10 mouse cellular contexts compared by ENCODE assay signal in the genomic region with DNA sequence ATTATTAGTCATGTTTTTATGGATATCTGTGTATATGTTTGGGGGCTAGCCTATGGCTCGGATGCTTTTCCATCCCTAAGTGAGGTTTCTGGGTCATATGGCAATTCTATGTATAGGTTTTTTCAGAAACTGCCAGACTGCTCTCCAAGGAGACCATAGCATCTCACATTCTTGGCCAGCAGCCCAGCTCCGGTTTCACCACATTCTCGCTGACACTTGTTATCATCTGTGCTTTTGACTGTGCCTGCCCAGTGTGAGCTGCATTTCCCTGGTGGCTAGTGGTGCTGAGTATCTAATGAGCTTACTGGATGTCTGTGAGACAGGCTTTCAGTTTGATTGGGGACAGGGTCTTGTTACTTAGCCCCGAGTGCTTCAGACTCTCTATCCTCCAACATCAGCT. TPM values are rescaled to one million over a fixed set of nuclear protein-coding genes. Genes with fewer than 3 reads are reported as not detected.
A peak's percentile ranks its signal among the peaks of the same experiment; 100 is the strongest.
DNase-seq lines count a peak whose midpoint lies in the region; ATAC-seq and TF ChIP-seq lines count a peak whose summit lies in the region.
"Had no signal": no experiment of that assay in that cellular context is flagged by ENCODE, and none has a peak within 500 bp of the region (broad histone marks: within the 10 kb centered on the region; RNA-seq: fewer than 3 reads in every experiment).

No protein-coding gene starts in this region.

- DNase-seq in cerebellum, postnatal 4 days (ENCODE audit: low spot score in 2 of 2): no peak
- peak; percentile 78 for DNase-seq in MEL (ENCODE audit: low read depth, low spot score)
- peak; percentile 63 to 70 for DNase-seq in left cerebral cortex, postnatal 14 days (ENCODE audit: low spot score in 2 of 2)
- DNase-seq in kidney, postnatal 4 days: no peak
- no peak for DNase-seq in hindbrain, embryonic 10.5 days (ENCODE audit: low spot score)
- DNase-seq in testis, postnatal 14 days (ENCODE audit: low spot score): no peak
- DNase-seq: liver had no signal

- intact Hi-C loops in left cerebral cortex, postnatal 14 days (cut with DNase I): no loop called here

- 68% methylated on average over 4 of the region's 4 CpGs for WGBS in hindbrain, embryonic 10.5 days

- no peak overlapping the region for H3K9ac ChIP-seq in MEL (ENCODE audit: control insufficient read depth, low read depth, low read length, poor library complexity, severe bottlenecking)

- H3K4me1 ChIP-seq in MEL (ENCODE audit: control insufficient read depth in 1 of 2, insufficient read depth in 2 of 2, low read length in 2 of 2): peaks cover 0 to 24% of the 10 kb centered on the region in 2 experiments; a peak in 2 of 4 replicates
- peaks cover 7% of the 10 kb centered on the region; the same call in 1 of the 2 replicates for H3K4me1 ChIP-seq in hindbrain, embryonic 10.5 days (replicated peaks)

- H3K79me2 ChIP-seq in MEL (ENCODE audit: control insufficient read depth, insufficient read depth, low read length, poor library complexity): no peaks in the 10 kb centered on the region

- no peak for TF ChIP-seq RAD21 in MEL (IDR thresholded peaks at IDR 0.05; ENCODE audit: low read depth, low read length)

- TF ChIP-seq EP300 in MEL (IDR thresholded peaks at IDR 0.05; ENCODE audit: low read depth in 1 of 2, low read length in 2 of 2): no peak

- TF ChIP-seq CTCF in MEL (IDR thresholded peaks at IDR 0.05 in 2 of 3, conservative IDR thresholded peaks at IDR 0.05 in 1 of 3; ENCODE audit: control insufficient read depth in 1 of 3, insufficient read depth in 1 of 3, low read depth in 2 of 3, low read length in 3 of 3, poor library complexity in 1 of 3, severe bottlenecking in 1 of 3): no peak

- no peak overlapping the region for H3K4me3 ChIP-seq in MEL (ENCODE audit: control insufficient read depth in 1 of 2, insufficient read depth in 1 of 2, low read depth in 2 of 2, low read length in 2 of 2)
- no peak overlapping the region for H3K4me3 ChIP-seq in hindbrain, embryonic 10.5 days
- H3K4me3 ChIP-seq: erythroblast, embryonic 14.5 days had no signal

- H3K9me3 ChIP-seq in MEL (replicated peaks; ENCODE audit: insufficient read depth, low read length): no peaks in the 10 kb centered on the region
- no peaks in the 10 kb centered on the region for H3K9me3 ChIP-seq in hindbrain, embryonic 10.5 days

- ATAC-seq in cerebellum, adult (ENCODE audit: insufficient number of reproducible peaks, low FRiP score, low TSS enrichment): 0 out of 2 replicates have a peak, but pooled peaks have one; percentile 33
- ATAC-seq in common myeloid progenitor, adult 5-6 weeks (replicated peaks; ENCODE audit: low read depth, poor library complexity, severe bottlenecking): 0 out of 2 replicates have a peak, but pooled peaks have one; percentile 36

- H3K27me3 ChIP-seq in MEL (ENCODE audit: control insufficient read depth in 1 of 2, insufficient read depth in 2 of 2, low read length in 2 of 2): no peaks in the 10 kb centered on the region
- no peaks in the 10 kb centered on the region for H3K27me3 ChIP-seq in hindbrain, embryonic 10.5 days (ENCODE audit: insufficient read depth, poor library complexity, severe bottlenecking)

- no peak overlapping the region for H3K27ac ChIP-seq in MEL (ENCODE audit: control insufficient read depth, low read depth, low read length)
- no peak overlapping the region for H3K27ac ChIP-seq in hindbrain, embryonic 10.5 days

- H3K36me3 ChIP-seq in MEL (ENCODE audit: control insufficient read depth in 1 of 2, insufficient read depth in 2 of 2, low read length in 2 of 2): peaks cover 0 to 16% of the 10 kb centered on the region in 2 experiments; a peak in 2 of 4 replicates
- H3K36me3 ChIP-seq in hindbrain, embryonic 10.5 days: no peaks in the 10 kb centered on the region

- no peak for TF ChIP-seq POLR2A in MEL (IDR thresholded peaks at IDR 0.05; ENCODE audit: control insufficient read depth in 1 of 2, insufficient read depth in 1 of 2, low read depth in 1 of 2, low read length in 2 of 2, poor library complexity in 1 of 2)

TF ChIP-seq in MEL, 35 proteins besides CTCF, POLR2A, EP300 and RAD21:
- TF ChIP-seq TCF12 (IDR thresholded peaks at IDR 0.05; ENCODE audit: low read depth, low read length) (no peak), RCOR1 (IDR thresholded peaks at IDR 0.05; ENCODE audit: low read depth, low read length) (no peak), TBP (IDR thresholded peaks at IDR 0.05; ENCODE audit: low read depth, low read length) (no peak), HCFC1 (IDR thresholded peaks at IDR 0.05; ENCODE audit: low read depth, low read length) (no peak), CHD1 (IDR thresholded peaks at IDR 0.05; ENCODE audit: low read depth, low read length) (no peak), POLR2AphosphoS5 (IDR thresholded peaks at IDR 0.05; ENCODE audit: borderline replicate concordance, low read depth, low read length) (no peak), SIN3A (IDR thresholded peaks at IDR 0.05; ENCODE audit: low read length) (no peak), ZC3H11A (IDR thresholded peaks at IDR 0.05; ENCODE audit: low read depth, low read length) (no peak), JUND (IDR thresholded peaks at IDR 0.05; ENCODE audit: low read depth, low read length) (no peak), USF2 (IDR thresholded peaks at IDR 0.05; ENCODE audit: borderline replicate concordance in 1 of 2, insufficient read depth in 1 of 2, low read depth in 1 of 2, low read length in 2 of 2) (no peak), ELF1 (IDR thresholded peaks at IDR 0.05; ENCODE audit: low read depth, low read length) (no peak), MEF2A (IDR thresholded peaks at IDR 0.05; ENCODE audit: extremely low read depth, insufficient replicate concordance, low read depth, low read length, poor library complexity, severe bottlenecking) (no peak), MAX (IDR thresholded peaks at IDR 0.05; ENCODE audit: low read length) (no peak), GABPA (IDR thresholded peaks at IDR 0.05; ENCODE audit: low read depth, low read length) (no peak), UBTF (IDR thresholded peaks at IDR 0.05; ENCODE audit: borderline replicate concordance, insufficient read depth, low read depth, low read length) (no peak), USF1 (IDR thresholded peaks at IDR 0.05; ENCODE audit: low read depth, low read length) (no peak), MAFK (IDR thresholded peaks at IDR 0.05; ENCODE audit: borderline replicate concordance, low read depth, low read length) (no peak), ZKSCAN1 (IDR thresholded peaks at IDR 0.05; ENCODE audit: low read depth, low read length) (no peak), MXI1 (IDR thresholded peaks at IDR 0.05; ENCODE audit: low read depth, low read length) (no peak), NRF1 (IDR thresholded peaks at IDR 0.05; ENCODE audit: insufficient read depth, low read depth, low read length, poor library complexity, severe bottlenecking) (no peak)

RNA-seq across cellular contexts. Expression of gene Tmod1, which starts 35.0 kb away (rescaled TPM):
- 2.2 and 2.3 TPM in 2 replicates for total RNA-seq in MEL (2012; rRNA removed)
- 1 to 10 TPM in 1 of 2 experiments, not detected in 1; 8.1 TPM for polyA plus RNA-seq in MEL (2012; ENCODE audit: insufficient read depth in 1 of 2, insufficient read length in 2 of 2, low read depth in 1 of 2, low replicate concordance in 2 of 2, missing spikeins in 1 of 2)
- 0.37 and 2.3 TPM in 2 replicates for total RNA-seq in common myeloid progenitor, adult 5-6 weeks (2017)
- total RNA-seq in left cerebral cortex, postnatal 14 days (2021): 10 to 100 TPM; 23.6 to 25.1 TPM
- 2.9 and 3.4 TPM in 2 replicates for polyA plus RNA-seq in hindbrain, embryonic 10.5 days (2016; fragmentation: Nextera tagmentation; extraction: Ambion mirVana)

Comparison
In these comparisons a context has a peak if more than half of its experiments do, and no peak if none do; other contexts are left out.
1. DNase-seq: peak in MEL (single experiment) and left cerebral cortex, postnatal 14 days (2 of 2); none in cerebellum, postnatal 4 days (0 of 2), kidney, postnatal 4 days (0 of 2), hindbrain, embryonic 10.5 days (single experiment) and testis, postnatal 14 days (single experiment).